Mouse (Mus musculus): Measurements from ENCODE around the gene Leo1. TPM values are rescaled to one million over a fixed set of nuclear protein-coding genes. Genes with fewer than 3 reads are reported as not detected.

The Leo1 gene
- polyA plus RNA-seq, 1 experiment from 2014 or later: 37.5 TPM

DNA sequence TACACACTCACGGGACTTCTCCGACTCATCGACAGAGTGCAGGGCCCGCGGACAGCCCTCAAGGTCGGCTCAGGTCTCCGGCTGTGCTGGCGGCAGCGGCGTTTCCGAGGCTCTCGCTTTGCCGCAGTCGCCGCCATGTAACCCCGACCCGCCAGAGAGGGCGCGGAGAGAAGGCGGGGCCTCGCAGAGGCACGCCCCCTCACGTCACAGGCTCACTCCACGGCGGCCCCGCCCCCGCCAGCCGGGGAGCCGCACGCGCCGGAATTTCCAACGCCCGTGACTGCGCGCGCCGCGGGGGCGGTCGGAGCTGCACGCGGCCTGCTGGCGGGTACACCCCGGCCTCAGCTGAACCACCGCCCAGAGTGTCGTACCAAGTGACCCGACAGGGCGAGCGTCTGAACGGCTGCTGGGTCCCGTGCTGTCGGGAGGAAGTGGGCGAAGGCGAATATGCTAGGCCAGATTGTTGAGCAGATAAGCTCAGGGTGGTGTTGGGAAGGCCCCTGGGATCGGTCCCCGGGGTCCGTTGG, 31.4 kb upstream of the Leo1 start, which contains the start of gene Mapk6:
Mapk6 (minus strand) TSS at position 154 of the 527 bp plus-strand sequence.
- H3K4me2 ChIP-seq: peak within 1 kb of the TSS; percentile 81
- H3K36me3 ChIP-seq: no peaks in the 10 kb centered on the region
- WGBS: under 1% methylated on average over 58 of the region's 58 CpGs
- H3K27ac ChIP-seq: peak within 1 kb of the TSS; percentile 99
- peaks cover 28% of the 10 kb centered on the region for H3K4me1 ChIP-seq
- peak; percentile 90 for ATAC-seq (ENCODE audit: insufficient number of reproducible peaks, low FRiP score, low TSS enrichment, low read depth)
- H3K9me3 ChIP-seq: no peaks in the 10 kb centered on the region
- no peaks in the 10 kb centered on the region for H3K27me3 ChIP-seq
- peak within 1 kb of the TSS; percentile 70 for H3K9ac ChIP-seq
- H3K4me3 ChIP-seq: peak within 1 kb of the TSS; percentile 80

DNA sequence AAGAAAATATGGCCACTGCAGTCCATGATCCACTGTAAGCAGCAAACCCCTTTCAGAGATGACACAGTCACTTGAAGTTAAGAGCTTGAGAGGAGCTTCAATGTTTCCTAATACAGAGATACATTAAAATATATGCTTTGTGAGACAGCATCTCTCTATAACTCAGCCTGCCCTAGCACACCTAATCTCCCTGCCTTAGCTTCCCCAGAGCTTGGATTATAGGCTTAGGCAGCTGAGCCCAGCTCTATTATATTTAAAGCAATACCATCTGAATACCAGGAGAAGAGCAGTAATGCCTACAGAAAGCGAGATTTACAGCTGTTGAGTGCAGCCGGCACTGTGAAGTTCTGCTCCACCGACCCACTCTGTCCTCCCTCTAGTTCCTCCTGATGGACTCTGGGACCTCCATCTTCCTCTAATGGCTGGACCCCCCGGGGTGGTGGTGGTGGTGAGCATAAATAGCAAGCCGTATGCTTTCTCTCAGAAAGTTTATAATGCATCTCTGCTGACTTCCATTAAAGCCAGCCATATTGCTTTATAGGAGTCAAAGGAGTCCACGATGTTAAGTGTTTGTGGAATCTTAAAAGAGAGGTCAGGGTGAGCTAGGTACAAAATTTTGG, 30.3 kb upstream of the Leo1 start:
- Histone ChIP-seq H3K9ac (no peak overlapping the region), H3K36me3 (no peaks in the 10 kb centered on the region), H3K4me1 (peaks cover 28% of the 10 kb centered on the region), H3K27me3 (no peaks in the 10 kb centered on the region), H3K4me2 (no peak overlapping the region), H3K9me3 (no peaks in the 10 kb centered on the region), H3K27ac (peak overlapping the region; percentile 99; the same call in 1 of the 2 replicates), H3K4me3 (0 out of 2 replicates have a peak overlapping the region, but pooled peaks have one; percentile 80)
- WGBS: 65% methylated on average over 6 of the region's 6 CpGs
- ATAC-seq (ENCODE audit: insufficient number of reproducible peaks, low FRiP score, low TSS enrichment, low read depth): no peak

DNA sequence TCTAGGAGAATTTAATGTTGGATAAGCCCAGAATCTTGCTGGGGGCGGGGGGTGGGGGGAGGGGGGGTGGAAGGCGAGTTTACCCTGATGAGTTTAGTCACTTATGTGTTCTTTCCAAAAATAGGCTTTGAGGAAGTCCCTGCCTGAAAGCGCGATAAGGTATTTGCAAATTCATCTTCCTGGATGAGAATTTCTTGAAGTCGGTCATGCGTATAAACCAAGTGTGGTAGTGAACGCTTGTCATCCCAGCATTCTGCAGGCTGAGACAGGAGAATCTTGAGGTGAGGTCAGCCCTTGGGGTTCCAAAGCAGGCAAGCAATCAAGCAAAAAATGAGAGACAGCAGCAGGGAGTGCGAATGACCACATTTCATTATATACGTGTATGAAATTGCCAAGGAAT, 29.7 kb upstream of the Leo1 start:
- no peak for ATAC-seq (ENCODE audit: insufficient number of reproducible peaks, low FRiP score, low TSS enrichment, low read depth)
- H3K9me3 ChIP-seq: no peaks in the 10 kb centered on the region
- no peak overlapping the region for H3K9ac ChIP-seq
- H3K4me1 ChIP-seq: peaks cover 22% of the 10 kb centered on the region
- H3K4me2 ChIP-seq: no peak overlapping the region
- no peaks in the 10 kb centered on the region for H3K27me3 ChIP-seq
- no peaks in the 10 kb centered on the region for H3K36me3 ChIP-seq
- H3K27ac ChIP-seq: no peak overlapping the region
- WGBS: 79% methylated on average over 9 of the region's 9 CpGs
- H3K4me3 ChIP-seq: no peak overlapping the region

DNA sequence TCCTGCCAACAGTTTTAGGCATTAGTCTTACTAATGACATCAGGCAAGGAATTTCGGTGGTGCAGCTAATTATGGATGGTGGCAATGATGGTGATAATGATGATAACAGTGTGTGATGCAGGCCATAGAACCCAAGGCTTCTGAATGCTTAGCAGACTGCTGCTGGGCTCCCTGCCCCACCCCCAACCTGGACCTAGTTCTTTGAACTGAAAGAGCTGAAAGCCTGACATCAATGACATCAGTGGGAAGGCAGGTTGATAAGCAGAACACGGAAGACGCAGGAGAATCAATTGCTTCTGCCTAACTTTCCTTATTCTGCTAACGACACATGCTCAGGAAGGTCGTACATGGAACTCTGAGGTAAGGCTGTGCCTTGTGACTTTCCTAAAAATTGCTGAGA, 28.1 kb upstream of the Leo1 start:
- Histone ChIP-seq H3K27ac (no peak overlapping the region), H3K9me3 (no peaks in the 10 kb centered on the region), H3K27me3 (no peaks in the 10 kb centered on the region), H3K9ac (no peak overlapping the region), H3K36me3 (no peaks in the 10 kb centered on the region), H3K4me3 (no peak overlapping the region), H3K4me1 (peaks cover 13% of the 10 kb centered on the region), H3K4me2 (no peak overlapping the region)
- ATAC-seq (ENCODE audit: insufficient number of reproducible peaks, low FRiP score, low TSS enrichment, low read depth): no peak
- 64% methylated on average over 5 of the region's 5 CpGs for WGBS

DNA sequence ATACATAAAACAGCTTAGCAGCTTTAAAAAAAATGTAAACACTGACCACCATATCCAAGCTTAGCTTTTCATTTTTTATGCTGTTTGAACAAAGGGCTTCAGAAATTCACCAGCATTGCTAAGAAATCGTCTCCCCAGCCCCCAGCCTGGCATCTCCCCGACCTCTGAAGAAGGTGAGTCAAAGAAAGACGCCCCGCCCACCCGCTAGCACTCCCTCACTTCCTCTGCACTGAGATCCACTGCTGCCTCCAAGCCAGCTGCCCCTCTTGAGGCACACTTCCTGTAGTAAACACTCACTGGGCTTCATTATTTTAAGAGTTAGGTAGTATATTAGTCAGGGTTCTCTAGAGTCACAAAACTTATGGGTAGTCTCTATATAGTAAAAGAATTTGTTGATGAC, 27.1 kb upstream of the Leo1 start:
- H3K27me3 ChIP-seq: no peaks in the 10 kb centered on the region
- H3K4me2 ChIP-seq: no peak overlapping the region
- peaks cover 11% of the 10 kb centered on the region for H3K4me1 ChIP-seq
- 21% methylated on average over 5 of the region's 5 CpGs for WGBS
- H3K27ac ChIP-seq: no peak overlapping the region
- no peak for ATAC-seq (ENCODE audit: insufficient number of reproducible peaks, low FRiP score, low TSS enrichment, low read depth)
- H3K36me3 ChIP-seq: no peaks in the 10 kb centered on the region
- no peaks in the 10 kb centered on the region for H3K9me3 ChIP-seq
- H3K9ac ChIP-seq: no peak overlapping the region
- no peak overlapping the region for H3K4me3 ChIP-seq

DNA sequence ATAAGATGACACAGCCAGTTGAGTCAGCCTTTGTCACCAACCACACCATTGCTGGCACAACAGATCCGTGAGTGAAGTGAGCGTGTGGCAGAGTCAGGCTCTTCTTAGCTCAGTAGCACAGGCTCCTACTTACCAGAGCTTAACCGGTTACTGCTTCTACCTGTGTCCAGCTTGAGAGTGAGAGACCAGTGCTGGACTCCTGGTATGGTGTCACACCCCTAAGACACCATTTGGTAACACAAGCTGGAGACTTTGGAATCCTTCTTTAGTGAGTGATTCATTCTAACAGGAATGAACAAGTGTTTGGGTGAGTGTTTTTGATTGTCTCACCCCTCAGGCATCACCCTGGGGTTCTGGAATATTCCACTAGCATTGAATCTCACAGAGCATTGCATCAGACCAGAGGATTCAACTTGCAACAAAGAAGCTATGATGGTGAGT, 19.1 kb upstream of the Leo1 start:
- Histone ChIP-seq H3K27ac (no peak overlapping the region), H3K36me3 (no peaks in the 10 kb centered on the region), H3K27me3 (no peaks in the 10 kb centered on the region), H3K4me3 (no peak overlapping the region), H3K4me1 (no peaks in the 10 kb centered on the region), H3K9ac (no peak overlapping the region), H3K9me3 (no peaks in the 10 kb centered on the region), H3K4me2 (no peak overlapping the region)
- no peak for ATAC-seq (ENCODE audit: insufficient number of reproducible peaks, low FRiP score, low TSS enrichment, low read depth)
- WGBS: 89% methylated on average over 3 of the region's 3 CpGs

DNA sequence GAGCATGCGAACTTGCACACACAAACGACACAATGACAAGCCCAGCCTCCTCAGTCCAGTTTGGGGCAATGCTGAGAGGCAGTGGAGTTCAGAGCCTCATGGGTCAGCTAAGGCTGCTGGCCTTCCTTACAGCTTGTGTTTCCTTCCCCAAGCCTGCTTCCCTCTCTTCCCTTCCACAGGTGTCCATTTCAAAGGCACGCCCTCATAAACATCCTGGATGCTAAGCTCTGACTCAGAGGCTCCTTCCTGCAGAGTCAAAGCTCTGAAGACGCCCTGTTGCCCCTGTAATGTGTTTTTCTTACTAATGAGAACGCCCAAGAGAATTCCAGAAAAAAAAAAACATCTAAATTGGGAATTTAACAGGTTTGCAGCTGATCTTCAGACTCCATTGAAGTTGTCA, 17.6 kb upstream of the Leo1 start:
- Histone ChIP-seq H3K9ac (no peak overlapping the region), H3K27me3 (no peaks in the 10 kb centered on the region), H3K36me3 (no peaks in the 10 kb centered on the region), H3K9me3 (no peaks in the 10 kb centered on the region), H3K4me2 (no peak overlapping the region), H3K4me1 (no peaks in the 10 kb centered on the region), H3K27ac (no peak overlapping the region), H3K4me3 (no peak overlapping the region)
- ATAC-seq (ENCODE audit: insufficient number of reproducible peaks, low FRiP score, low TSS enrichment, low read depth): no peak
- 46% methylated on average over 5 of the region's 5 CpGs for WGBS

DNA sequence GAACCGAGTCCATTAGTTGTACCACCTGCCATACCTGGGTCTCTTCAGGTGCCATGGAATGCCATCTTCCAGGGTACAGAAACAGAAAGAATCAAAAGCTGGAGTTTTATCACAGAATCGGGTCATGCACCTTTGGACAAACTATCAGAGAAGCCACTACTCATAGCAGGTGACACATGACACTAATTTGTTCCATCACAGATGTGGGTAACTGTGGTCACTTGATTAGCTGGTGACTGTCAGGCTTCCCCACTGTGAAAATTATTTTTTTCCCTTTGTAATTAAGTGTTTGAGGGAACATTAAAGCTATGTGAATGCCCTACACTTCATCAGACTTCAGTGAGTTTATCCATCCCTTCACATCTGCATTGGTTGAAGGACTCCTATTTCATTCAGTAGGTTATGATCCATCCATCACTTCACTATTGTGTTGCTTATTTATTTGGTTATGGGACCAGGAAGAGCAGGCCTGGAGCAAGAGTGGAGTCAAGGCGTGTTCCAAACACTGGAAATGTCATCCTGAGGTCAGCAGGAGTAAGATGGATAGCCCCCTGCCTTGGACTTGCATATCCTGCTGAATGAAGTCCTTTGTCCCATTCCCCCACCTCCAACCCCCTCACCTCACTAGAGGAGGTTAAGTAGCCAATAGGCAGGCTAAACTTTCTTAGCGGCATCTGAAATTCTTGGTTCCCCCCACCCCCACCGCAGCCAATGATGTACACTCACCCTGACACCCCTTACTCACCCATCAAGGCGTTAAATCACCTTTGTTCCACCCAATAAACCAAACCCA, 16.8 kb upstream of the Leo1 start:
- no peak for ATAC-seq (ENCODE audit: insufficient number of reproducible peaks, low FRiP score, low TSS enrichment, low read depth)
- 69% methylated on average over 6 of the region's 6 CpGs for WGBS
- Histone ChIP-seq H3K27me3 (no peaks in the 10 kb centered on the region), H3K9ac (no peak overlapping the region), H3K36me3 (no peaks in the 10 kb centered on the region), H3K4me2 (no peak overlapping the region), H3K27ac (no peak overlapping the region), H3K4me3 (no peak overlapping the region), H3K9me3 (no peaks in the 10 kb centered on the region), H3K4me1 (no peaks in the 10 kb centered on the region)

DNA sequence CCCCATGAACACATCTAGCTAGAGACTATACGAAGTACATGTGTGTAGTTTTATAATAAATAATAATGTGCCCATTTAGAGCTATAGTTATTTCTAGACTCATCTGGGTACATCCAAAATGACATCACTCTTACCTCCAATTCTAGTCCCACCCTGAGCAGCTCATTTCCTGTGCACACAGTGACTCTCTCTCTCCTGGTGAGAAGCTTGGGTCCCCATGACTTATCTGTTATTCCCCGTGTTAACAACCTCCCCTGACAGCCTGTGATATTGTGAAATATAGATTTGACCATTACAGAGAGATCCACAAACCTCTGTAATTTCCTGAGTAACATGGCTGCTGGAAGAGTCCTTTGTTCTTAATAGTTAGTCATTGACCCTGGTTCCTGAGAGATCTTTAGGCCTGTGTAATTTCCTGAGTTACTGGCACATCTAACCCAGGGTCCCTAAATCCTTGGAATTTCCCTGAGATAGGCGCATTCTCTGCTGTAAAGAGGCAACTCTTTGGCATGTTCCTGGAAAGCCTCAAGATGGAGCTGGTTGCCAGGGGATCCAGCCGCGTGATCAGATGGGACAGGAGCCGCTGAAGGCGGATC, 15.4 kb upstream of the Leo1 start:
- Histone ChIP-seq H3K27me3 (no peaks in the 10 kb centered on the region), H3K4me3 (no peak overlapping the region), H3K36me3 (no peaks in the 10 kb centered on the region), H3K4me1 (no peaks in the 10 kb centered on the region), H3K4me2 (no peak overlapping the region), H3K9me3 (no peaks in the 10 kb centered on the region), H3K9ac (no peak overlapping the region), H3K27ac (no peak overlapping the region)
- ATAC-seq (ENCODE audit: insufficient number of reproducible peaks, low FRiP score, low TSS enrichment, low read depth): no peak
- 78% methylated on average over 7 of the region's 7 CpGs for WGBS

DNA sequence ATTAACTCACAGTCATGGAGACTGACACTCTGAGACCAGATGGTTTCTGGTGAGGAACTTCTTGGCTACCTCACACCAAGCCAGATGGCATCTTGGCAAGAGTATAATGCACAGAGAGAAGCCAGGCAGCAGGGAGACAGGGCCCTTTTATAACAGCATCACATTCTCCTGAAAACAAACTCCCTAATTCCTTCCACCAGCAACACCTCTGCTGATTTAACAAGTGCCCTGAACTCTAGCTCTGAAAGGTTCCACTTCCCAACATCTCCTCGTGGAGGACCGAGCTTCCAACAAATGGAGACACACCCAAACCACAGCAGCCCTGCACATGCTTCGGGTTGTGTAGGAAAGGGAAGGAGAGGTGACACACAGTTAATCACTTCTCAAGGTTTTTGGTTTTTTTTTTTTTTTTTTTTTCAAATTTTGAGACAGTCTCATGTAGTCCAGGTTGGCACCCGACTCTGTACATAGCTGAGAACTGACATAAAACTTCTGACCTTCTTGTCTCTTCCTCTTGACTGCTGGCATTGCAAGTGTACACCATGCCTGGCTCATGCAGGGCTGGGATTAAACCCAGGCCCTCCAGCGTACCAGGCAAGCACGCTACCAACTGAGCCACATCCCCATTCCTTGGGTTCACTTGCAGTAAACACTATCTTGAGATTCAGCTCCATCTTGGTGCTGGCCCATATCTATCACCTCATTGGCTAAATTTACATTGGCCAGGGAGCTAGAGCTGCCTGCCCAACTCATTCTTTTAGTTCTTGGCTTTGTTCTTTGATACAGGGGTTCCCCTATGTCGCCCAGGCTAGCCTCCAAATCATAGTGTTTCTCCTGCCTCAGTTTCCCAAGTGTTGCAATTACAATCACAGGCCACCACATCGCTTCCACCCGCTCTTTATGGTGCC, 13.7 kb upstream of the Leo1 start:
- Histone ChIP-seq H3K9me3 (no peaks in the 10 kb centered on the region), H3K36me3 (no peaks in the 10 kb centered on the region), H3K9ac (no peak overlapping the region), H3K4me3 (no peak overlapping the region), H3K4me2 (no peak overlapping the region), H3K27me3 (no peaks in the 10 kb centered on the region), H3K27ac (no peak overlapping the region), H3K4me1 (no peaks in the 10 kb centered on the region)
- ATAC-seq (ENCODE audit: insufficient number of reproducible peaks, low FRiP score, low TSS enrichment, low read depth): no peak
- WGBS: 63% methylated on average over 9 of the region's 9 CpGs

DNA sequence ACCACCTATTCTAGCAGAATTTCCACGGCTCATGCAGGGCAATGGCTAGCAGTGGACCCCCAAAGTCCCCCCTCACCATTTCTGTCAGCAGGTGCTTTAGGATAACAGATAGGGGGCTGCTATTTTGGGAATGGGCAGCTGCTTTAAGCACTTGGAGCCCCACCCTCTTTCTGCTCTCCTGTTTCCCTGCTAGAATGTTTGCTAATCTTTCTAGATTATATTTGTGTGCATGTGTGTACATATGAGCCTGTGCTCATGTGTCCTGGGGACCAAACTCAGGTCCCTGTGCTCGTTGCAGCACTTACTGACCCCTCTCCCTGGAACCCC, 13.1 kb upstream of the Leo1 start:
- Histone ChIP-seq H3K27me3 (no peaks in the 10 kb centered on the region), H3K36me3 (no peaks in the 10 kb centered on the region), H3K27ac (no peak overlapping the region), H3K4me1 (no peaks in the 10 kb centered on the region), H3K4me3 (no peak overlapping the region), H3K9me3 (no peaks in the 10 kb centered on the region), H3K4me2 (no peak overlapping the region), H3K9ac (no peak overlapping the region)
- ATAC-seq (ENCODE audit: insufficient number of reproducible peaks, low FRiP score, low TSS enrichment, low read depth): no peak
- WGBS: 75% methylated on average over 2 of the region's 2 CpGs

Measured in limb, embryonic 15.5 days (tissue).